Mouse (Mus musculus) ES-Bruce4 (cell line): ENCODE data around the gene Phf13. TPM values are rescaled to one million over a fixed set of nuclear protein-coding genes. Genes with fewer than 3 reads are reported as not detected.

Source experiments
- H3K27ac ChIP-seq: 2 replicates; pipeline ENCODE4 v1.5.1; 2012; ENCODE audit warnings: low read length, inconsistent platforms; ENCODE audit not compliant: insufficient read depth
- H3K27me3 ChIP-seq: 2 replicates; pipeline ENCODE4 v1.6.1; 2012; ENCODE audit warnings: mild to moderate bottlenecking, low read length, inconsistent platforms; ENCODE audit not compliant: control insufficient read depth, poor library complexity, insufficient read depth, severe bottlenecking
- H3K36me3 ChIP-seq: 2 replicates; pipeline ENCODE4 v1.6.1; 2012; ENCODE audit warnings: inconsistent platforms, mild to moderate bottlenecking, low read length, moderate library complexity; ENCODE audit not compliant: control insufficient read depth, poor library complexity, insufficient read depth, severe bottlenecking
- H3K4me1 ChIP-seq: one replicate; pipeline ENCODE4 v1.8.1; 2011; ENCODE audit warnings: low read length; ENCODE audit not compliant: control insufficient read depth, insufficient read depth
- H3K4me3 ChIP-seq: 2 replicates; pipeline ENCODE4 v1.5.1; 2011; ENCODE audit warnings: low read depth, mild to moderate bottlenecking, low read length
- H3K9ac ChIP-seq: 2 replicates; pipeline ENCODE4 v1.6.1; 2012; ENCODE audit warnings: low read depth, mild to moderate bottlenecking, inconsistent platforms; ENCODE audit not compliant: poor library complexity, severe bottlenecking
- H3K9me3 ChIP-seq: replicated peaks from 2 replicates; pipeline ENCODE4 v1.6.1; 2012; ENCODE audit warnings: mild to moderate bottlenecking, low read length, inconsistent platforms; ENCODE audit not compliant: control insufficient read depth, poor library complexity, insufficient read depth, severe bottlenecking
- CTCF ChIP-seq: IDR thresholded peaks from one replicate; pipeline ENCODE4 v1.8.1; 2011; ENCODE audit warnings: low read depth, low read length
- EP300 ChIP-seq: IDR thresholded peaks from 2 replicates; pipeline ENCODE4 v1.6.1; 2011; ENCODE audit warnings: low read depth, low read length; ENCODE audit not compliant: insufficient read depth
- POLR2A ChIP-seq: IDR thresholded peaks from one replicate; pipeline ENCODE4 v1.8.1; 2011; ENCODE audit warnings: low read length; ENCODE audit not compliant: insufficient read depth
- polyA plus RNA-seq: library from polyadenylated mRNA; stranded (reverse); fragments of >200 nt; gene quantifications from 2 replicates; pipeline ENCODE4 v1.2.4, GENCODE M21; 2011; ENCODE audit warnings: low read depth; ENCODE audit not compliant: missing spikeins, insufficient read depth, insufficient read length

Phf13 gene
- polyA plus RNA-seq, 1 experiment, result 49.7 TPM

DNA sequence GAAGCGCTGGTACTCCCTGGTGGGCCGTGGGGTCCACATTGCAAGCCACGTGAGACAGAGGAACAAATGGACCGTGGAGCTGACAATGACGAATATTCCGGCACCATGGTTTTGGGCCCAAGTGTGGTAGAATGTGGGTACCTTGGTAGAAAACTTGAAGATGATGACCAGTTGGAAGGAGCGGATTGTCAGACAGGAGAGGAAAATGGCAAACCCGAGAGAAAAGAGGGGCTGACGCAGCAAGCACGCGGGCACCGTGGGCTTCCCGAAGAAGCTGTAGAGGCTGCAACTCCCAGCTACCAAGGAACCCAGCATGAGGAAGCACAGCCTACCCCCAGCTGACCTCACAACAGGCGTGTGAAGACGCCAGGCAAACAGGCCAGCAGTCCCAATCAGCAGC is 32.4 kb upstream of the Phf13 start:
- H3K4me3 ChIP-seq, result no peak overlapping the region
- no peaks in the 10 kb centered on the region for H3K9me3 ChIP-seq
- TF ChIP-seq EP300, result no peak
- H3K36me3 ChIP-seq, result no peaks in the 10 kb centered on the region
- H3K27ac ChIP-seq, result no peak overlapping the region
- H3K27me3 ChIP-seq, result no peaks in the 10 kb centered on the region
- peaks cover 2% of the 10 kb centered on the region for H3K4me1 ChIP-seq
- H3K9ac ChIP-seq, result 0 out of 2 replicates have a peak overlapping the region, but pooled peaks have one; percentile 2

DNA sequence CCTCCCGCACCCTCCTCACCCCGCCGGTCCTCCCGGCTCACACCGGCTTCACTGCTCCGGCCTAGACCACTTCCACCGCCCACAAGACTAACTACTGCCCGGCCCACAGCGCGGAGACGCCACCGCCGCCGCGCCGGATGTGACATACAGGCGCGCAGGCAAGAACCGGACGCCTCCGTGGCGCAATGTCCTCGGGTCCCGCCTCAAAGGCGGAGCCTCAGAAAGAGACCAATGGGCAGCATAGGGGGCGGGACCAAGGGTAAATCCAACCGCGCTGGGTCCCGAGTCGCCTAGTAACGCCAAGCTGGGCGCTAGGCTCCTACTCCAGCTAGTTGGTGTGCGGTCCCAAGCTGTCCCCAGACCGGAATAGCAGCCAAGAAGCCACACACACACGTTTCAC is 31.5 kb upstream of the Phf13 start, which contains the start of gene Zbtb48:
Gene Zbtb48 (minus strand): TSS at position 148 of the 400 bp plus-strand sequence.
- peak within 1 kb of the TSS; percentile 63 for H3K9ac ChIP-seq
- no peaks in the 10 kb centered on the region for H3K36me3 ChIP-seq
- no peaks in the 10 kb centered on the region for H3K27me3 ChIP-seq
- peaks cover 2% of the 10 kb centered on the region for H3K4me1 ChIP-seq
- peak within 1 kb of the TSS; percentile 73 for H3K4me3 ChIP-seq
- H3K9me3 ChIP-seq, result no peaks in the 10 kb centered on the region
- TF ChIP-seq CTCF (no peak), EP300 (no peak), POLR2A (peak; percentile 85)
- H3K27ac ChIP-seq, result no peak within 1 kb of the TSS

- TF ChIP-seq EP300, result no peak
- TF ChIP-seq POLR2A, result no peak
- TF ChIP-seq CTCF, result no peak
- H3K4me3 ChIP-seq, result peak overlapping the region; percentile 68
- H3K4me1 ChIP-seq, result peaks cover 2% of the 10 kb centered on the region
Observed at GRCm38 (mm10) chr4:152026751-152027508, 30.9 kb upstream of the Phf13 start.

GRCm38 (mm10) chr4:152024525-152024924 is 28.5 kb upstream of the Phf13 start:
- Histone ChIP-seq H3K27ac (no peak overlapping the region), H3K27me3 (no peaks in the 10 kb centered on the region), H3K4me1 (no peaks in the 10 kb centered on the region), H3K36me3 (peaks cover 4% of the 10 kb centered on the region; the same call in 1 of the 2 replicates), H3K4me3 (no peak overlapping the region), H3K9ac (no peak overlapping the region), H3K9me3 (no peaks in the 10 kb centered on the region)
- TF ChIP-seq CTCF (no peak), EP300 (no peak), POLR2A (no peak)

More at GRCm38 (mm10) chr4:152026751-152027508, 30.9 kb upstream of the Phf13 start:
- no peaks in the 10 kb centered on the region for H3K27me3 ChIP-seq
- no peak overlapping the region for H3K27ac ChIP-seq
- H3K36me3 ChIP-seq, result no peaks in the 10 kb centered on the region
- peak overlapping the region; percentile 63 for H3K9ac ChIP-seq
- H3K9me3 ChIP-seq, result no peaks in the 10 kb centered on the region

DNA sequence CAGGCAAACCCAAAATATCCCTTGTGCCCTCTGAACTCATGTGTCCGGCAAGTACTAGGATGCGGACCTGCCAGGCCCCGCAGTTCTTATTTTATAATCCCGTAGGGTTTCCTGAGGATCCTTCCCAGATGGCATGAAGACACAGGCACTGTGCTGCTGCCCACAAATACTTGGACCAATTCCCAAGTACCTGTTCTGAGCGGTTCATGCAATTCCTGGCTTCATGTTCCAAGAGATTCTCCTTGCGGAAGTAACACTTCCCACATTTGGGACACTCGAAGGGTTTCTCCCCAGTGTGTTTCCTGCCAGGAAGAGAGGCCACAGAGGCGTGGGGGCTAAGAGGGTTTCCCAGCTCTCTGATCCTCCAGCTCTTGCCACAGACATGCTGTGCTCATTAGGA is 26.4 kb upstream of the Phf13 start:
- Histone ChIP-seq H3K4me3 (no peak overlapping the region), H3K36me3 (peaks cover 7% of the 10 kb centered on the region; the same call in 1 of the 2 replicates), H3K27ac (no peak overlapping the region), H3K27me3 (no peaks in the 10 kb centered on the region), H3K9ac (no peak overlapping the region), H3K9me3 (no peaks in the 10 kb centered on the region), H3K4me1 (no peaks in the 10 kb centered on the region)
- TF ChIP-seq CTCF (no peak), POLR2A (no peak), EP300 (no peak)

GRCm38 (mm10) chr4:152021568-152022097 is 25.6 kb upstream of the Phf13 start:
- TF ChIP-seq POLR2A, result no peak
- no peak for TF ChIP-seq EP300
- TF ChIP-seq CTCF, result peak; percentile 56
- H3K4me3 ChIP-seq, result no peak overlapping the region
- no peaks in the 10 kb centered on the region for H3K27me3 ChIP-seq
- H3K4me1 ChIP-seq, result no peaks in the 10 kb centered on the region
- no peak overlapping the region for H3K27ac ChIP-seq
- H3K9ac ChIP-seq, result no peak overlapping the region
- no peaks in the 10 kb centered on the region for H3K9me3 ChIP-seq
- H3K36me3 ChIP-seq, result peaks cover 7% of the 10 kb centered on the region; the same call in 1 of the 2 replicates
